Mouse (Mus musculus): ENCODE measurements around the gene Myadml2. TPM values are rescaled to one million over a fixed set of nuclear protein-coding genes. Genes with fewer than 3 reads are reported as not detected.

Myadml2 gene
- total and polyA plus RNA-seq, 3 experiments, result not detected

DNA sequence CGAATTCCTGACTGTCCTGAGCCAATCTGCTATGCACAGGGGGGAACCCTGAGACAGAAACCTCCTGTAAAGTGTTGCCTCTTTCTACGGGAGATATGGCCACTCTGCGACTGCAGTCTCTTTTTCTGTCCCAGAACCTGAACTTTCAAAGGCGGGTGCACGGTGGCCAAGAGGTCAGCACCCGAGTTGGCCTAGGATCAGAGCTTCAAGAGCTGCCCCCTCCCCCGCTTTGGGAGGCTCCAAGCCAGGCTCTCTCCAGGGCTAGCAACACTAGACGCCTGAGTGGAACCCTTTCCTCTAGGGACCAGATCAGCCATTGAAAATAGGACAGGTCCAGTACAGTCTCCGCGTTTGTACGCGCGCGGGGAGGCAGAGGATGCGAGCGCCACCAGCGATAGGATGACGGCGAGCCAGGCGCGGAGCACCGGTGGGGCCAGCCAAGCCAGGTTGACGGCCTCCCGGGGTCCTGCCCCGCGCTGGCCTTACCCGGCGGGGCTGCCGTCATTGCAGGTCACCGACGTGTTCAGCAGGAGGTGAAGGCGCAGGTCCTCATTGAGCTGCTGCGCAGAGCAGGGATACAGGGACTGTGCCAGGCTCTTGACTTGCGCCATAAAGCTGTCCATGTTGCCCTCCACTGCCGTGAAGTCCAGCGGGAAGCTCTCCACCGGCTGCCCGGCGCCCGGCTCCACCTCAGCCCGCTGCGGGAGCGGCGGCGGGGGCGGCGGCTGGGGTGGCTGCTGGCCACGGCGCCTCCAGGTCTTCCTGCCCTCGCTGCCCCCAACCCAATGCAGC lies 11.7 kb upstream of the Myadml2 start:
- no peak overlapping the region for H3K9ac ChIP-seq (ENCODE audit: control insufficient read depth, low read depth, low read length, poor library complexity, severe bottlenecking)
- no peak overlapping the region for H3K4me3 ChIP-seq (ENCODE audit: control insufficient read depth in 1 of 2, insufficient read depth in 1 of 2, low read depth in 2 of 2, low read length in 2 of 2)
- no peak for DNase-seq (ENCODE audit: low read depth, low spot score)

DNA sequence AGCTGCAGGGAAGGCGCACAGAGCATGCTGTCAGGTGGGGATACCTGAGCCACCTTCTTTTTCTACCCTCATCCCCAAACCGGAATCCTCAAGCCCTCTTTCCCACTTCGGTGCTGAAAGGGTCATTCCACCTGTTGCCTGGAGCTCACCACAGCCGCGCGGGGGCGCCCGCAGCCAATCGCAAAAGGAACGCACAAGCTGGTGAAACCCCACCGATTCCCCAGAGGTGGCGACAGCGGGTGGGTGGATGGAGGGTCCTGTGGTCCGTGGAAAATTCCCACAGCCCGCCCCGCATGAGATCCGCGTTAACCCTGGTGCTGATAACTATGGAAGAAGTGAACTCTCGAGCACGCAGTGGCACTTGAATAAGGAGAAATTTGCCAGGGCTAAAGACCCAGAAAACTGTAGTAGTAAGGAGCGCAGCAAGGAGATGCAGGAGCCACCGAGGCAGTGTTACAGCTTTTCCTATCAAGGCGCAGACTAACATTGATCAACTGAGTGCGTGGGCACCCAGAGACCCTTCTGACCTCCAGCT lies 11.0 kb upstream of the Myadml2 start:
- Histone ChIP-seq H3K9me3 (replicated peaks; ENCODE audit: insufficient read depth, low read length) (no peaks in the 10 kb centered on the region), H3K27ac (ENCODE audit: control insufficient read depth, low read depth, low read length) (no peak overlapping the region), H3K79me2 (ENCODE audit: control insufficient read depth, insufficient read depth, low read length, poor library complexity) (no peaks in the 10 kb centered on the region), H3K27me3 (ENCODE audit: control insufficient read depth in 1 of 2, insufficient read depth in 2 of 2, low read length in 2 of 2) (peaks cover 2 to 7% of the 10 kb centered on the region in 2 experiments; a peak in 3 of 4 replicates), H3K36me3 (ENCODE audit: control insufficient read depth in 1 of 2, insufficient read depth in 2 of 2, low read length in 2 of 2) (no peaks in the 10 kb centered on the region), H3K9ac (ENCODE audit: control insufficient read depth, low read depth, low read length, poor library complexity, severe bottlenecking) (no peak overlapping the region), H3K4me1 (ENCODE audit: control insufficient read depth in 1 of 2, insufficient read depth in 2 of 2, low read length in 2 of 2) (no peaks in the 10 kb centered on the region), H3K4me3 (ENCODE audit: control insufficient read depth in 1 of 2, insufficient read depth in 1 of 2, low read depth in 2 of 2, low read length in 2 of 2) (no peak overlapping the region)
- no peak for DNase-seq (ENCODE audit: low read depth, low spot score)
- no peak for TF ChIP-seq EP300 (IDR thresholded peaks at IDR 0.05; ENCODE audit: low read depth in 1 of 2, low read length in 2 of 2)
- TF ChIP-seq TCF12 (IDR thresholded peaks at IDR 0.05; ENCODE audit: low read depth, low read length), result no peak
- no peak for TF ChIP-seq NRF1 (IDR thresholded peaks at IDR 0.05; ENCODE audit: insufficient read depth, low read depth, low read length, poor library complexity, severe bottlenecking)
- no peak for TF ChIP-seq SIN3A (IDR thresholded peaks at IDR 0.05; ENCODE audit: low read length)
- no peak for TF ChIP-seq MYC (IDR thresholded peaks at IDR 0.05; ENCODE audit: low read depth, low read length)
- TF ChIP-seq RCOR1 (IDR thresholded peaks at IDR 0.05; ENCODE audit: low read depth, low read length), result no peak
- no peak for TF ChIP-seq SMC3 (IDR thresholded peaks at IDR 0.05; ENCODE audit: low read depth, low read length)
- TF ChIP-seq HCFC1 (IDR thresholded peaks at IDR 0.05; ENCODE audit: low read depth, low read length), result no peak
- no peak for TF ChIP-seq MAFK (IDR thresholded peaks at IDR 0.05; ENCODE audit: borderline replicate concordance, low read depth, low read length)
- TF ChIP-seq BHLHE40 (IDR thresholded peaks at IDR 0.05; ENCODE audit: borderline replicate concordance, low read depth, low read length), result no peak
- TF ChIP-seq MXI1 (IDR thresholded peaks at IDR 0.05; ENCODE audit: low read depth, low read length), result no peak
- no peak for TF ChIP-seq ZKSCAN1 (IDR thresholded peaks at IDR 0.05; ENCODE audit: low read depth, low read length)

More for the DNA sequence above, 11.7 kb upstream of the Myadml2 start:
- Histone ChIP-seq H3K4me1 (ENCODE audit: control insufficient read depth in 1 of 2, insufficient read depth in 2 of 2, low read length in 2 of 2) (no peaks in the 10 kb centered on the region), H3K27ac (ENCODE audit: control insufficient read depth, low read depth, low read length) (no peak overlapping the region), H3K9me3 (replicated peaks; ENCODE audit: insufficient read depth, low read length) (no peaks in the 10 kb centered on the region), H3K79me2 (ENCODE audit: control insufficient read depth, insufficient read depth, low read length, poor library complexity) (no peaks in the 10 kb centered on the region), H3K36me3 (ENCODE audit: control insufficient read depth in 1 of 2, insufficient read depth in 2 of 2, low read length in 2 of 2) (no peaks in the 10 kb centered on the region), H3K27me3 (ENCODE audit: control insufficient read depth in 1 of 2, insufficient read depth in 2 of 2, low read length in 2 of 2) (peaks cover 2 to 7% of the 10 kb centered on the region in 2 experiments; a peak in 3 of 4 replicates)
- TF ChIP-seq ZKSCAN1 (IDR thresholded peaks at IDR 0.05; ENCODE audit: low read depth, low read length) (no peak), POLR2A (IDR thresholded peaks at IDR 0.05; ENCODE audit: control insufficient read depth in 1 of 2, insufficient read depth in 1 of 2, low read depth in 1 of 2, low read length in 2 of 2, poor library complexity in 1 of 2) (no peak), ETS1 (IDR thresholded peaks at IDR 0.05; ENCODE audit: low read depth, low read length) (no peak), GATA1 (IDR thresholded peaks at IDR 0.05; ENCODE audit: low read depth, low read length) (no peak), SIN3A (IDR thresholded peaks at IDR 0.05; ENCODE audit: low read length) (no peak), NRF1 (IDR thresholded peaks at IDR 0.05; ENCODE audit: insufficient read depth, low read depth, low read length, poor library complexity, severe bottlenecking) (no peak), HCFC1 (IDR thresholded peaks at IDR 0.05; ENCODE audit: low read depth, low read length) (no peak), CHD1 (IDR thresholded peaks at IDR 0.05; ENCODE audit: low read depth, low read length) (no peak), SMC3 (IDR thresholded peaks at IDR 0.05; ENCODE audit: low read depth, low read length) (no peak), TBP (IDR thresholded peaks at IDR 0.05; ENCODE audit: low read depth, low read length) (no peak), KAT2A (conservative IDR thresholded peaks at IDR 0.05; ENCODE audit: low read depth, low read length) (no peak), E2F4 (IDR thresholded peaks at IDR 0.05; ENCODE audit: borderline replicate concordance, low read depth, low read length) (no peak)

All from MEL (cell line).